Mouse (Mus musculus) forebrain, embryonic 16.5 days (tissue): ENCODE results near the gene Akr1d1. TPM values are rescaled to one million over a fixed set of nuclear protein-coding genes. Genes with fewer than 3 reads are reported as not detected.

ENCODE experiments used
- ATAC-seq: fragments of 200-750 bp; cut with Nextera tagmentation; 2 replicates; pipeline ENCODE4 v1.8.0; 2017; ENCODE audit warnings: mild to moderate bottlenecking, moderate library complexity
- H3K27ac ChIP-seq: fragments of 300-500 bp; sonication (generic); 2 replicates; pipeline ENCODE4 v1.5.1; 2014; ENCODE audit warnings: low read length, control low read depth
- H3K27me3 ChIP-seq: fragments of 300-500 bp; sonication (generic); replicated peaks from 2 replicates; pipeline ENCODE4 v1.6.1; 2014; ENCODE audit warnings: low read length; ENCODE audit not compliant: control insufficient read depth, insufficient read depth
- H3K36me3 ChIP-seq: fragments of 300-500 bp; sonication (generic); 2 replicates; pipeline ENCODE4 v1.6.1; 2014; ENCODE audit not compliant: control insufficient read depth, insufficient read depth
- H3K4me1 ChIP-seq: fragments of 300-500 bp; sonication (generic); replicated peaks from 2 replicates; pipeline ENCODE4 v1.6.1; 2014; ENCODE audit warnings: low read length; ENCODE audit not compliant: control insufficient read depth, insufficient read depth
- H3K4me2 ChIP-seq: fragments of 300-500 bp; sonication (generic); 2 replicates; pipeline ENCODE4 v1.6.1; 2014; ENCODE audit warnings: mild to moderate bottlenecking, low read length, control low read depth
- H3K4me3 ChIP-seq: fragments of 300-500 bp; sonication (generic); replicated peaks from 2 replicates; pipeline ENCODE4 v1.5.1; 2014; ENCODE audit warnings: mild to moderate bottlenecking, low read length, control low read depth
- H3K9ac ChIP-seq: fragments of 300-500 bp; sonication (generic); replicated peaks from 2 replicates; pipeline ENCODE4 v1.6.1; 2014; ENCODE audit warnings: low read depth, low read length, control low read depth
- H3K9me3 ChIP-seq: fragments of 300-500 bp; sonication (generic); 2 replicates; pipeline ENCODE4 v1.6.1; 2016; ENCODE audit warnings: low read length; ENCODE audit not compliant: control insufficient read depth
- WGBS: fragments of 180-500 bp; shearing (Covaris S2); extraction: QIAGEN DNeasy Blood & Tissue Kit; methylation state at CpG from one replicate; pipeline ENCODE4 v1.1.7; 2014; 5-methylcytosine and 5-hydroxymethylcytosine counted together
- polyA plus RNA-seq: library from polyadenylated mRNA; unstranded; fragments of >200 nt; fragmentation: Nextera tagmentation; extraction: Ambion mirVana; gene quantifications from 2 replicates; pipeline ENCODE4 v1.2.1, GENCODE M21; 2015

The Akr1d1 gene
- polyA plus RNA-seq, 1 experiment from 2014 or later: not detected

- 55% methylated on average over 9 of the region's 9 CpGs for WGBS
- H3K4me3 ChIP-seq: no peak overlapping the region
- no peak overlapping the region for H3K9ac ChIP-seq
- no peaks in the 10 kb centered on the region for H3K27me3 ChIP-seq
- H3K9me3 ChIP-seq: no peaks in the 10 kb centered on the region
- no peak overlapping the region for H3K4me2 ChIP-seq
- no peak for ATAC-seq
- H3K27ac ChIP-seq: no peak overlapping the region
- no peaks in the 10 kb centered on the region for H3K36me3 ChIP-seq
- no peaks in the 10 kb centered on the region for H3K4me1 ChIP-seq
Measured at GRCm38 (mm10) chr6:37602857-37603765, 73.1 kb downstream of the Akr1d1 start.

GRCm38 (mm10) chr6:37604178-37604883, 74.4 kb downstream of the Akr1d1 start:
- Histone ChIP-seq H3K27me3 (no peaks in the 10 kb centered on the region), H3K4me2 (no peak overlapping the region), H3K27ac (no peak overlapping the region), H3K4me3 (no peak overlapping the region), H3K9ac (no peak overlapping the region), H3K4me1 (no peaks in the 10 kb centered on the region), H3K36me3 (no peaks in the 10 kb centered on the region), H3K9me3 (no peaks in the 10 kb centered on the region)
- no peak for ATAC-seq
- 76% methylated on average over 4 of the region's 4 CpGs for WGBS

- WGBS: 63% methylated on average over 5 of the region's 5 CpGs
- H3K27me3 ChIP-seq: no peaks in the 10 kb centered on the region
- no peak for ATAC-seq
- H3K4me3 ChIP-seq: no peak overlapping the region
- H3K36me3 ChIP-seq: no peaks in the 10 kb centered on the region
- no peak overlapping the region for H3K9ac ChIP-seq
- no peaks in the 10 kb centered on the region for H3K4me1 ChIP-seq
- H3K4me2 ChIP-seq: no peak overlapping the region
- H3K27ac ChIP-seq: no peak overlapping the region
- H3K9me3 ChIP-seq: no peaks in the 10 kb centered on the region
Measured at GRCm38 (mm10) chr6:37604884-37605269, 74.9 kb downstream of the Akr1d1 start.

GRCm38 (mm10) chr6:37607511-37608289, 77.7 kb downstream of the Akr1d1 start:
- Histone ChIP-seq H3K4me3 (no peak overlapping the region), H3K9ac (no peak overlapping the region), H3K36me3 (no peaks in the 10 kb centered on the region), H3K4me1 (no peaks in the 10 kb centered on the region), H3K9me3 (no peaks in the 10 kb centered on the region), H3K4me2 (no peak overlapping the region), H3K27me3 (no peaks in the 10 kb centered on the region), H3K27ac (no peak overlapping the region)
- 63% methylated on average over 3 of the region's 3 CpGs for WGBS
- ATAC-seq: no peak

- H3K4me1 ChIP-seq: no peaks in the 10 kb centered on the region
- H3K4me2 ChIP-seq: no peak overlapping the region
- H3K9ac ChIP-seq: no peak overlapping the region
- no peaks in the 10 kb centered on the region for H3K9me3 ChIP-seq
- H3K36me3 ChIP-seq: no peaks in the 10 kb centered on the region
- ATAC-seq: no peak
- H3K27me3 ChIP-seq: no peaks in the 10 kb centered on the region
- no peak overlapping the region for H3K27ac ChIP-seq
- 91% methylated on average over 6 of the region's 6 CpGs for WGBS
- H3K4me3 ChIP-seq: no peak overlapping the region
Measured at GRCm38 (mm10) chr6:37612603-37613284, 82.8 kb downstream of the Akr1d1 start.

- H3K4me3 ChIP-seq: no peak overlapping the region
- no peaks in the 10 kb centered on the region for H3K27me3 ChIP-seq
- H3K9me3 ChIP-seq: no peaks in the 10 kb centered on the region
- no peak overlapping the region for H3K9ac ChIP-seq
- no peak overlapping the region for H3K4me2 ChIP-seq
- no peak for ATAC-seq
- no peak overlapping the region for H3K27ac ChIP-seq
- H3K36me3 ChIP-seq: no peaks in the 10 kb centered on the region
- WGBS: 93% methylated on average over 2 of the region's 2 CpGs
- H3K4me1 ChIP-seq: no peaks in the 10 kb centered on the region
Measured at GRCm38 (mm10) chr6:37615490-37615889, 85.5 kb downstream of the Akr1d1 start.

- Histone ChIP-seq H3K27me3 (no peaks in the 10 kb centered on the region), H3K9ac (no peak overlapping the region), H3K9me3 (no peaks in the 10 kb centered on the region), H3K4me3 (no peak overlapping the region), H3K36me3 (no peaks in the 10 kb centered on the region), H3K4me2 (no peak overlapping the region), H3K4me1 (no peaks in the 10 kb centered on the region), H3K27ac (no peak overlapping the region)
- ATAC-seq: no peak
- WGBS: 96% methylated on average over 7 of the region's 7 CpGs
Measured at GRCm38 (mm10) chr6:37616136-37616535, 86.2 kb downstream of the Akr1d1 start.

- no peak overlapping the region for H3K9ac ChIP-seq
- no peaks in the 10 kb centered on the region for H3K4me1 ChIP-seq
- no peaks in the 10 kb centered on the region for H3K9me3 ChIP-seq
- H3K36me3 ChIP-seq: no peaks in the 10 kb centered on the region
- no peak overlapping the region for H3K27ac ChIP-seq
- no peaks in the 10 kb centered on the region for H3K27me3 ChIP-seq
- ATAC-seq: no peak
- 82% methylated on average over 10 of the region's 10 CpGs for WGBS
- no peak overlapping the region for H3K4me3 ChIP-seq
- no peak overlapping the region for H3K4me2 ChIP-seq
Measured at GRCm38 (mm10) chr6:37617431-37618011, 87.5 kb downstream of the Akr1d1 start.
